Mouse (Mus musculus) kidney, adult 9 months (tissue): ENCODE measurements around the gene Vps9d1.
"Not testable (repeated sequence)": the region's sequence is repeated elsewhere in the genome, so short reads cannot be mapped to it uniquely, and the experiment has no call there.

Experiments
- DNase-seq: peaks from one replicate; pipeline ENCODE4 v3.0.0; 2022

The Vps9d1 gene

DNA sequence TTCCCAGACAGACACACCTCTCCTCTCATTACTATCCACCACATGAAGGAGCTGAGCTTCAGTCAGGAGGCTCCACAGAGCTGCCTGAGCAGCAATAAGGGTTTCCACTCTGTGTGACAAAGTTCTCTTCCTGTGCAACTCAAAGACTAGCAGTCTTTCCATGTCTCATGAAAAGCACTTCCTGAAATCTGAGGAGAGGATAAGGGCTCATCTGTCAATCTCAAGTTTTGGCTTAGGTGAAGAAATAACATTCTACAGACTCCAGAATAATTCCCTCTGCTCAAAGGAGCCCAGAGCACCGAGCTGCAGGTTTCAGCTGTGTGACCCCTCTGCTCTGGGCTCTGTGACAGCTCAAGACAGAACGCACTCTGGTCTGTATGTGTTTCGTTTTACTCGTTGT is 1.2 kb downstream of the Vps9d1 start:
- DNase-seq: no peak

- DNase-seq: no peak
Measured at GRCm38 (mm10) chr8:123250940-123251339, 3.2 kb downstream of the Vps9d1 start.

DNA sequence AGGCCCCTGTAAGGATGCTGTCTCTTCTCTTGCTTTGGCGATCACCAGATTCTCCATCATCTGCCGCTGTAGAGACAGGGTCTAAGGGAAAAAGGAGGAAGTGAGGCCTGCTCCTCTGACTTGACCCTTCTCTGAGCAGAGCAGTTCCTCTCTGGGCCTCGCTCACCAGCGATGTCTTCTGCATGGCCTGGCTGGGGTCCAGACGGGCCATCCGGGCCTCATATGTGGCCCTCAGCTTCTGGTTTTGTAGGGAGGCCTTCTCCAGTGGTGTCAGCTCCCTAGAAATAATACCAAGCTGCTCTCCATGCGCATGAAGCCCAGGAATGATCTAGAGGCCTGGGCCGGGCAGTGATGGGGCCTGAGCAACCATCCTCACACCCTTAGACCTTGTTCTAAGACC is 5.6 kb downstream of the Vps9d1 start:
- DNase-seq: no peak

DNA sequence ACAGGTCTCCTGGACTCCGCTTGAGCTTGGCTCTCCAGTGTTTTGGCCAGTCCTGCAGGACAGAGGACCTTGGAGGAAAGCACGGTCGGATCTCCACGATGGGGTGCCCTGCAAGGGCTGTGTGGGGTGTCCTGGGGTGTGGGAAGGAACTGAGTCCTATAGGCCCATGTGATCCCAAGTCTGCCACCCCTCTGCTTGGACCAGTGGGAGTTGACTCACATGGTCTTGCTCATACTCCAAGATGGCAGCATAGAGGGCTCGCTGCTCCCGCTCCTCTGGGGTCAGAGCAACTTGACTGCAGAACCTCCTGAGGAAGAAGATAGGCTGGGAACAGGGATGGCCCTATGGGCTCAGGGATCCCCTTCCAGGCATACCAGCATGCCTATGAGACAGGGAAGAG is 6.4 kb downstream of the Vps9d1 start:
- no peak for DNase-seq

GRCm38 (mm10) chr8:123245543-123245942 is 8.6 kb downstream of the Vps9d1 start:
- no peak for DNase-seq

- peak; percentile 83 for DNase-seq
Measured at GRCm38 (mm10) chr8:123244382-123244781, 9.8 kb downstream of the Vps9d1 start.

- DNase-seq: no peak
Measured at GRCm38 (mm10) chr8:123243053-123243452, 11.1 kb downstream of the Vps9d1 start.

DNA sequence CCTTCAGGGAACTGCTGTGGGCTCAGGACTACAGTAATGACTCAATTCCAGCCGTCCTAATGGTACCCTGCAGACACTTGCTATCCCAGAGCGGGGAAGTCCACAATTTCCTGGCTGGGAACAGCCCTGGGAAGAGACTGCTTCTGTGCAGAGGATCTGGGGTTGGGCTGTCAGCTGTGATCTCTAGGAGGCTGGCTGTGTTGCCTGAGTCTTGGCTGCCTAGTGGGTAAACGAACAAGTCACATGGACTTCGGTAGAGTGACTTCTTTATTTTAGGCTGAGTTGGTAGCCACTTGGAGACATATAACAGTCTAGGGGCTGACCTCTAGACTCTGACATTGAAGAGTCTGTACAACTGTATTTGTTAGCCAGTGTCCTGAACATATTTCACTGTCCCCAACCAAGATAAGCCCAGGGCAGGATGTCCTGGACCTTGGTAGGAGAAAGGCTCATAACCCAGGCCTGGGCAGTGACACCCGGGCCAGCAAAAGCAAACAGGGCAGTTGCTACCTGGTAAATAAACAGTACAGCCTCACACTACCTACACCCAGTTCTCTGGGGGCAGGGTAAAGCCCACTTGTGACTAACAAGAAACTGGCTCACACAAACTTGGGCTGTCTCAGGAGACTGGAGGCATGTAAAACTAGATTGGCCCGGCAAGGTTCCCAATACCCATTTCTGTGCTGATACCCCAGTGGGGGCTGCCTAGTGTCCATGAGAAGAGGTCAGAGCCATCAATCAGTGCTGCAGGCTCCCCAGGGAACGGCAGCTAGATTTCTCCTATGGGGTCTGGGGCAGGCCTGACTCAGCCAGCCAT is 11.8 kb downstream of the Vps9d1 start:
- DNase-seq: no peak

DNA sequence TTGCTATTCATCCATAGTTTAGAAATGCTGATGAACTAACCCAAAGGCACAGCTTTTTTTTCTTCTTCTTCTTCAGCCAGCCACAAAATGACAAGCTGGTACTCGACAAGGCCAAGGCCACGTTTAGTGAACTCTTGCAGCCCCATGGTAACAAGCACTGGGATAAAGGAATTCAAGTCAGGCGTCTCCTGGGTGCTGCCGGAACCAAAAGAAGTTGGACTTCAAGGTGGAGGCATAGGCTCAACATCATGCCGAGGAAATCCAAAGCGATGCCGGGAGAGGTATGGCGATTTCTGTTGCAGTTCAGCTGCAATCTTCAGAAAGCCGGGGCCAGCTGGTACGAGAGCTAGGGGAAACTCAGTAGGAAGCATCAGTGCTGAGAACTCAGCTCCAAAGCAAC is 14.8 kb downstream of the Vps9d1 start:
- DNase-seq: no peak

DNA sequence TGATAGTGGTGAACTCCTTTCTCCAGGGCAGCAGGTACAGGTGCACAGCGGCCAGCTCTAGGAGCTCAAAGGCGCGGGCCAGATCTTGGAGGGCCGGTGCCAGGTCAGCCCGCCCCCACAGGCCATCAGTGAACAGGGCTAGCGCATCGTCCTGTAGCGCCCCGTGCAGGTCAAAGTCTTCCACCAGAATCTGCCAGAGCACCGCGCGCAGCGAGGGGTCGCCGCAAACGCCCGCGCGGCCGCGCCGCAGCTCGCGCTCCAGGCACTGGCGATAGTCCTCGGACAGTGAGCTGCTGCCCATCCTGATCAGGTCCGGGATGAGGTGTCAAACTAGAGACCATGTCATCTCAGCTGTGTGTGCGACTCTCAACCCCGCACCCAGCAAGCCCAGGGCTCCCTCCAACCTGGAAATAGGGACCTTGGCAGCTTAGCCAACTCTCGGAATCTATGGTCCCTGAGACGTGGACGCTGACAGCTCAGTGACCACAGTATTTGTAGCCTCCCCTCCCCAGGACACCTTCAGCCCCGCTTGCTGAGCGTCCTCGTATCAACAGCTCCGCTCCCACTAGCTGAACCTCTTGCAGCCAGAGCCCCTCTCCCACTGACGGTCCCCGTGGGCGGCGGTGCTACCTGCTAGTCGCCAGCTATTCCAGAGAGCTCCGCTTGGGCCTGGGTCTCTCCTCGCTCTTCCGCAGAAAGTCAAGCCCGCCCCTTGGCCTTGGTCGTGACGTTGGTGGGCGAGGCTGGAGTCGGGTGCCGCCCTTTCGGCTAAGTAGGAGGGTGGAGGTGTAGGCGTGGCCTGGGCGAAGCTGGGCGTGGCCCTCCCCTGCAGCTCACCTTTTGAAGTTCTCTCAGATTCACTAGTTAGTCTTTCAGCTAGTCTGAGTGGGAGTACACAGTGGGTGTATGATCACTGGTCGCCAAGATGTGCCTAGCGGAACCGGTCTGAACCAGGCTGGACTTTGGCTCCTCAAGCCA is 18.3 kb downstream of the Vps9d1 start, which contains the start of gene Spata2l:
Spata2l (minus strand) TSS at position 714 of the 978 bp plus-strand sequence.
- peak; percentile 97 for DNase-seq

GRCm38 (mm10) chr8:123234918-123235519 is 19.1 kb downstream of the Vps9d1 start:
- no peak for DNase-seq

GRCm38 (mm10) chr8:123233760-123234159 is 20.4 kb downstream of the Vps9d1 start:
- DNase-seq: no peak

DNA sequence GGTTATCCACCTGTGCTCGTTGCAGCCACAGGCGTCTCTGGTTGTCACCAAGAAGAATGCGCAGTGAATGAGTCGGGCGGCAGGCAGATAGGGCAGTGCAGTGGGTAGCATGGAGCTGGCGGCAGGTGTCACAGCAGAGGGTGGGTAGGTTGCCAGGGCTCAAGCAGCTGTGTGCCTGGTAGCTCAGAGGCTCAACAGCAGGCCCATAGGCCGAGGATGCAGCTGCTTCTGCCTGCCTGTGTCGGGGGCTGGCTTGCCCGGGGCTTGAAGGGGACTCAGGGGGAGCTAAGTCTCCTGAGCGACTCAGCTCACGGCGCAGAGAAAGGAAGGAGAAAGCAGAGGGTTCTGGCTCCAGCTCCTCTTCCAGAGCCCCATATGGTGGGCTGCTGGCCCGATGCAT is 20.8 kb downstream of the Vps9d1 start:
- no peak for DNase-seq

DNA sequence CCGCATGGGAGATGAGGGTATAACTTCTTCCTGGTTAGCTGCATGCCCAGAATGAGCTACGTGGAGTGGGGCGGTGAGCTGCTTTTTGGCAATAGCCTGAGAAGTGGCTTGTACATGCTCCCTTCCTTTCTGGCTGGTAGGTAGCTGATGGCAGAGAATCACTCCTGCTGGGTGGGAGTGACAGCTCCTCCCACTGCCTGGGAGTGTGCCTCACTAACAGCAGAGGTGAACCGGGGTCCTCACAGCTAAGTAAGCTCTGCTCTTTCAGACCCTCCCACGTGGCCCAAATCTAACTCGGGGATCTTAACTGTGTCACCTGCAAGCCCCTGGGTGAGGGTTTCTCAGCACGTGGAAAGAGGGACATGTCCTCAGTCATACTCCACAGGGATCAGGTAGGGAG is 21.6 kb downstream of the Vps9d1 start:
- no peak for DNase-seq

- DNase-seq: no peak
Measured at GRCm38 (mm10) chr8:123231742-123232141, 22.4 kb downstream of the Vps9d1 start.

- DNase-seq: not testable (repeated sequence)
Measured at GRCm38 (mm10) chr8:123230326-123230725, 23.8 kb downstream of the Vps9d1 start.

DNA sequence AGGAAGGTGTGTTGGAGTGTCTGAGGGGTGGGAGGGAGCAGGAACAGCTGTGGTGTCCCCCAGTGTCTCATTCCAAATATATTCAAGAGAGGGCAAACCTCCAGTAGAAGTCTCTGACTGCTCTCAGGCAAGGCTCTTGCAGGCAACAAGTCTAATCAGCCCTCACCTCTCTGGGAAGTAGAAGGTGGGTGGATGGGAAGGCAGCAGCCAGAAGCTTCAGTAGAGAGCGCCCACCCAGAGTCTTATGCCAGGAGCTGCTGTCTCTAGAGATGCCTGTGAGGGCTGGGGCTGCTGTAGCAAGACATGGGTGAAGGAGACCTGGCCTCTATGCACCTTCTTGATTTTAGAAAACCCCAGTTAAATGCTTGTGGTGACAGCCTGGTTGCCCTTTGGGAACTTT is 25.7 kb downstream of the Vps9d1 start:
- no peak for DNase-seq

DNA sequence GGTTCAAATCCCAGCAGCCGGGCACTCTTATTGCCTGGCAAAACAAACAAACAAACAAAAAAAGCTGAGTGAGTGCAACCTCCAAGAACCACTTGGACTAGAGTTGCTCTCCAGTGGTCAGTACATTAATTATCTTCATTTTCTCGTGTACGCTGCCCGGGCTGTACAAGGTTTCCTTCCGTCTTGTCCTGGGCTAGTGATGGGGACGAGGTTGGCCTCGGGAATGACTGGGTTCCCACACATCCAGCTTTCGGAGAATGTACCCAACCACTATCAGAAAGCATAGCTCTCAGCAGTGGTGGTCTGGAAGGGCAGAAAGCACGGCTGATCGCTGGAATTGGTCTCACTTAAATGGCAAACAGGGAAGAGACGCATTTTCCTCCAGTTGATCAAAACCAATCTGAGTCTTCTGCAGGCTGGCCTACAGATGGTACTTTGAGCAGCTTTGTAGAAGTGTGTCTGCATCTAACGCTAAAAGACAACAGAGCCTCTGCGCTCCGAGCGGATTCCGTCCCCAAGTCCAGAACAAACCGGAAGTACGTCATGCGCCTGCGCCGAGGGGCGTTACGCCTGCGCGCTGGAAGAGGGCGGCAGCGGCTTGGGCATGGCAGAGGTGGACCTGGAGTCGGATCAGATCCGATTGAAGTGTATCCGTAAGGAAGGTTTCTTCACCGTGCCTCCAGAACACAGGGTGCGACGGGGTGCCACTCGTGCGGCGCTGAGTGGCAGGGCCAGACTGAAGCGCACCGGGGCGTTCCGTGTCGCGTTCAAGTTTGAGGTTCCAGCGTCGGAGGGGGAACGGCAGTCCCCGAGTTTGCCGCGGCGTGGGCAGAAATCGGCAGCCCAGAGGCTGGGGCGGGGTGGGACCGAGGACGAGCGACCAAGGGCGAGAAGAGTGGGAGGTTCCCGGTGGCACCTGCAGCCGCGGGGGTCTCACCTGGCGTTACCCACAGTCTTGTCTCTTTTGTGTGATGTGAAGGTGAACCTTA is 29.6 kb downstream of the Vps9d1 start, which contains the start of gene Cdk10:
Cdk10 (plus strand) TSS at position 565 of the 989 bp plus-strand sequence.
- DNase-seq: peak; percentile 93

GRCm38 (mm10) chr8:123220917-123221316 is 33.2 kb downstream of the Vps9d1 start:
- DNase-seq: no peak

- no peak for DNase-seq
Measured at GRCm38 (mm10) chr8:123215430-123215829, 38.7 kb downstream of the Vps9d1 start.

GRCm38 (mm10) chr8:123213118-123213772 is 40.9 kb downstream of the Vps9d1 start:
- no peak for DNase-seq
